ENCODE assay signal across 9 mouse cellular contexts in genomic region chr4:133118775-133119375, GRCm38 (mm10). TPM values are rescaled to one million over a fixed set of nuclear protein-coding genes. Genes with fewer than 3 reads are reported as not detected.
DNase-seq lines count a peak whose midpoint lies in the region; ATAC-seq and TF ChIP-seq lines count a peak whose summit lies in the region.
"Had no signal": no experiment of that assay in that cellular context is flagged by ENCODE, and none has a peak within 500 bp of the region (broad histone marks: within the 10 kb centered on the region; RNA-seq: fewer than 3 reads in every experiment).

No protein-coding gene starts in this region.

- H3K4me3 ChIP-seq in hindbrain, embryonic 10.5 days, result no peak overlapping the region
- H3K4me3 ChIP-seq in hindbrain, postnatal 0 days (ENCODE audit: low read length), result no peak overlapping the region
- H3K4me3 ChIP-seq in embryonic facial prominence, embryonic 10.5 days, result no peak overlapping the region
- H3K4me3 ChIP-seq in stomach, embryonic 15.5 days (replicated peaks), result no peak overlapping the region

- H3K36me3 ChIP-seq in hindbrain, embryonic 10.5 days, result no peaks in the 10 kb centered on the region
- H3K36me3 ChIP-seq in hindbrain, postnatal 0 days (ENCODE audit: insufficient read depth, low read length), result no peaks in the 10 kb centered on the region
- H3K36me3 ChIP-seq in embryonic facial prominence, embryonic 10.5 days (replicated peaks), result no peaks in the 10 kb centered on the region
- H3K36me3 ChIP-seq in stomach, embryonic 15.5 days, result no peaks in the 10 kb centered on the region

- H3K4me2 ChIP-seq in hindbrain, postnatal 0 days (ENCODE audit: low read depth, low read length), result no peak overlapping the region
- no peak overlapping the region for H3K4me2 ChIP-seq in stomach, embryonic 15.5 days

- peak overlapping the region; percentile 29; the same call in 1 of the 2 replicates for H3K27ac ChIP-seq in hindbrain, embryonic 10.5 days
- no peak overlapping the region for H3K27ac ChIP-seq in hindbrain, postnatal 0 days
- 0 out of 2 replicates have a peak overlapping the region, but pooled peaks have one; percentile 19 for H3K27ac ChIP-seq in embryonic facial prominence, embryonic 10.5 days (replicated peaks)
- peak overlapping the region; percentile 36 for H3K27ac ChIP-seq in stomach, embryonic 15.5 days

- H3K9me3 ChIP-seq in hindbrain, embryonic 10.5 days, result no peaks in the 10 kb centered on the region
- no peaks in the 10 kb centered on the region for H3K9me3 ChIP-seq in hindbrain, postnatal 0 days (ENCODE audit: low read length)
- H3K9me3 ChIP-seq in embryonic facial prominence, embryonic 10.5 days, result no peaks in the 10 kb centered on the region
- H3K9me3 ChIP-seq in stomach, embryonic 15.5 days, result no peaks in the 10 kb centered on the region

- H3K4me1 ChIP-seq in hindbrain, embryonic 10.5 days (replicated peaks), result peaks cover 49% of the 10 kb centered on the region
- H3K4me1 ChIP-seq in hindbrain, postnatal 0 days (ENCODE audit: insufficient read depth, low read length), result peaks cover 8% of the 10 kb centered on the region
- H3K4me1 ChIP-seq in embryonic facial prominence, embryonic 10.5 days, result peaks cover 65% of the 10 kb centered on the region
- peaks cover 33% of the 10 kb centered on the region for H3K4me1 ChIP-seq in stomach, embryonic 15.5 days

- no peak for TF ChIP-seq CTCF in hindbrain, postnatal 0 days (IDR thresholded peaks at IDR 0.05; ENCODE audit: low read depth)

- WGBS in hindbrain, embryonic 10.5 days, result 86% methylated on average over 6 of the region's 6 CpGs
- 69% methylated on average over 6 of the region's 6 CpGs for WGBS in hindbrain, postnatal 0 days
- WGBS in embryonic facial prominence, embryonic 10.5 days, result 88% methylated on average over 6 of the region's 6 CpGs
- WGBS in stomach, embryonic 15.5 days, result 72% methylated on average over 6 of the region's 6 CpGs

- H3K27me3 ChIP-seq in hindbrain, embryonic 10.5 days (ENCODE audit: insufficient read depth, poor library complexity, severe bottlenecking), result no peaks in the 10 kb centered on the region
- no peaks in the 10 kb centered on the region for H3K27me3 ChIP-seq in hindbrain, postnatal 0 days (ENCODE audit: insufficient read depth, low read length)
- no peaks in the 10 kb centered on the region for H3K27me3 ChIP-seq in embryonic facial prominence, embryonic 10.5 days (replicated peaks; ENCODE audit: low read depth, poor library complexity, severe bottlenecking)
- H3K27me3 ChIP-seq in stomach, embryonic 15.5 days (replicated peaks), result no peaks in the 10 kb centered on the region

- no peak for DNase-seq in hindbrain, embryonic 10.5 days (ENCODE audit: low spot score)
- no peak for DNase-seq in hindbrain, postnatal 0 days (ENCODE audit: low spot score)
- DNase-seq in lung, postnatal 36 days, result peak; percentile 28
- no peak for DNase-seq in lung, postnatal 14 days
- no peak for DNase-seq in embryonic facial prominence, embryonic 10.5 days (ENCODE audit: low spot score)
- DNase-seq: cerebellum, adult 2 months; retina, postnatal 1 day had no signal

- H3K9ac ChIP-seq in hindbrain, postnatal 0 days (replicated peaks; ENCODE audit: low read length), result no peak overlapping the region
- no peak overlapping the region for H3K9ac ChIP-seq in stomach, embryonic 15.5 days

- ATAC-seq in hindbrain, postnatal 0 days, result no peak
- no peak for ATAC-seq in stomach, embryonic 15.5 days (ENCODE audit: insufficient read depth, low FRiP score, low read depth)
- ATAC-seq in erythroid progenitor cell, adult 5-6 weeks (replicated peaks; ENCODE audit: low FRiP score, poor library complexity, severe bottlenecking), result no peak

RNA-seq across cellular contexts. Expression of gene Wasf2, which starts 11.4 kb away (rescaled TPM):
- polyA plus RNA-seq in hindbrain, embryonic 10.5 days (2016; fragmentation: Nextera tagmentation; extraction: Ambion mirVana), result 42.1 and 67.1 TPM in 2 replicates
- total RNA-seq in hindbrain, postnatal 0 days (2014; rRNA removed), result 14.1 and 14.7 TPM in 2 replicates
- 27.5 and 32.3 TPM in 2 replicates for polyA plus RNA-seq in hindbrain, postnatal 0 days (2015; fragmentation: Nextera tagmentation; extraction: Ambion mirVana)
- 66.7 and 73.0 TPM in 2 replicates for polyA plus RNA-seq in embryonic facial prominence, embryonic 10.5 days (2016; fragmentation: Nextera tagmentation; extraction: Ambion mirVana)
- 109 TPM in 2 replicates for polyA plus RNA-seq in stomach, embryonic 15.5 days (2015; fragmentation: Nextera tagmentation; extraction: Ambion mirVana)
- total RNA-seq in erythroid progenitor cell, adult 5-6 weeks (2015; ENCODE audit: low replicate concordance), result 79.6 and 83.6 TPM in 2 replicates
- 59.7 and 73.7 TPM in 2 replicates for total RNA-seq in erythroid progenitor cell, adult 5-6 weeks (2017; ENCODE audit: low replicate concordance)
